Mouse (Mus musculus): ENCODE measurements around the gene Ankle2. TPM values are rescaled to one million over a fixed set of nuclear protein-coding genes. Genes with fewer than 3 reads are reported as not detected.
A peak's percentile ranks its signal among the peaks of the same experiment; 100 is the strongest.

The Ankle2 gene
- polyA plus RNA-seq, 1 experiment from 2014 or later, result 16.8 TPM

- Histone ChIP-seq H3K4me3 (peak overlapping the region; percentile 83), H3K36me3 (peaks cover 22% of the 10 kb centered on the region), H3K4me2 (peak overlapping the region; percentile 70), H3K27ac (no peak overlapping the region), H3K9me3 (replicated peaks) (no peaks in the 10 kb centered on the region), H3K4me1 (replicated peaks) (peaks cover 18% of the 10 kb centered on the region), H3K27me3 (no peaks in the 10 kb centered on the region), H3K9ac (peak overlapping the region; percentile 94)
- ATAC-seq (replicated peaks; ENCODE audit: insufficient number of reproducible peaks, insufficient read depth, low FRiP score, low read depth), result no peak
- WGBS, result 43% methylated on average over 13 of the region's 13 CpGs
Observed at GRCm38 (mm10) chr5:110231638-110232037, 834 bp downstream of the Ankle2 start.

GRCm38 (mm10) chr5:110232346-110232745 lies 1.5 kb downstream of the Ankle2 start:
- H3K4me3 ChIP-seq, result peak overlapping the region; percentile 83; the same call in 1 of the 2 replicates
- H3K4me1 ChIP-seq (replicated peaks), result peaks cover 18% of the 10 kb centered on the region
- no peak overlapping the region for H3K9ac ChIP-seq
- H3K27ac ChIP-seq, result no peak overlapping the region
- WGBS, result 75% methylated on average over 6 of the region's 6 CpGs
- peak overlapping the region; percentile 70; the same call in 1 of the 2 replicates for H3K4me2 ChIP-seq
- H3K36me3 ChIP-seq, result peaks cover 25% of the 10 kb centered on the region
- H3K27me3 ChIP-seq, result no peaks in the 10 kb centered on the region
- no peak for ATAC-seq (replicated peaks; ENCODE audit: insufficient number of reproducible peaks, insufficient read depth, low FRiP score, low read depth)
- no peaks in the 10 kb centered on the region for H3K9me3 ChIP-seq (replicated peaks)

GRCm38 (mm10) chr5:110244091-110244490 lies 13.3 kb downstream of the Ankle2 start:
- Histone ChIP-seq H3K4me1 (replicated peaks) (no peaks in the 10 kb centered on the region), H3K27me3 (no peaks in the 10 kb centered on the region), H3K36me3 (peaks cover 85% of the 10 kb centered on the region), H3K9ac (no peak overlapping the region), H3K4me2 (no peak overlapping the region), H3K4me3 (no peak overlapping the region), H3K9me3 (replicated peaks) (no peaks in the 10 kb centered on the region), H3K27ac (no peak overlapping the region)
- WGBS, result 77% methylated on average over 2 of the region's 2 CpGs
- no peak for ATAC-seq (replicated peaks; ENCODE audit: insufficient number of reproducible peaks, insufficient read depth, low FRiP score, low read depth)

GRCm38 (mm10) chr5:110266941-110267340 lies 36.1 kb downstream of the Ankle2 start:
- no peak for ATAC-seq (replicated peaks; ENCODE audit: insufficient number of reproducible peaks, insufficient read depth, low FRiP score, low read depth)
- Histone ChIP-seq H3K36me3 (peaks cover 26% of the 10 kb centered on the region), H3K27ac (no peak overlapping the region), H3K4me1 (replicated peaks) (peaks cover 5% of the 10 kb centered on the region), H3K4me3 (no peak overlapping the region), H3K9me3 (replicated peaks) (no peaks in the 10 kb centered on the region), H3K27me3 (no peaks in the 10 kb centered on the region), H3K4me2 (no peak overlapping the region), H3K9ac (no peak overlapping the region)
- WGBS, result 85% methylated on average over 4 of the region's 4 CpGs

DNA sequence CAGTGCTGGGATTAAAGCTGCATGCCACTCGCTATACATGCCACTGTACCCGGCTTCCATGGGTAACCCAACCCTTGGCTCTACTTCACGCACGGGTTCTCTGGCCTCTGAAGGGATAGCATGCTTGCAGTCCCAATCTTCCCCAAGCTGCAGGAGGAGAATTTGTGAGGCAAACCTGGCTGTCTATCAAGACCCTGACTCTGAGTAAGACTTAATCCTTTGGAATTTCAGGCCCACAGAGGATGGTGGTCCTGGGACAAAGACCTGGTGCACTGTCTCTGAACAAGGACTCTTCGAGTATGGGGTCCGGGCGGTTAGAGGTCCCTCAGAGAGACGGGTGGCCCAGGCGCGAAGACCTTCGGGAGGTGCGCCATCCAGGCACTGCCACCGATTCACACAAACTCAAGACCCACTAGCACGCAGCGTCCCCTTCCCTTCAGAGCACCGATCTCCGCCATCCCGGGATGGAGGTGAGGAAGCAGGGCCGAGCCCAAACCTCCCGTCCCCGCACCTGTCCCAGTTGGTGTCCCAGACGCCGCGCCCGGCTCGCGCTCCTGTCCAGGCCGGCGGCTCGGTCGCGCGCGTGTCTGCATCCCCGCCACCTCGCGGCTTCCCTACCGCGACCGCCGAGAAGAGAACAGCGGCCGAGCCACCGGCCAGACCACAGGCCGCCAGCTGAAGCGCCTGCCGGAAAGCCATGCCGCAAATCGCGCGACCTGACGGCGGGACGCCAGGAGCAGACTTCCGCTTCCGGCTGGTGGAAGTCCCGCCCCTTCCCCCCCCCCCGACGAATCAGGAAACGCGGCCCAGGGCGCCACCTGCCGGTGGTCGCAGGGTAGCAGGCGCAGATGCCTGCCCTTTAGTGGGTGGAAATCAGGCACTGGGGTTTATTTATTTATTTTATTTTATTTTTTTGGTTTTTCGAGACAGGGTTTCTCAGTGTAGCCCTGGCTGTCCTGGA lies 38.6 kb downstream of the Ankle2 start, which contains the start of gene Pgam5:
Gene Pgam5 (minus strand): TSS at position 773 of the 961 bp plus-strand sequence.
- Histone ChIP-seq H3K27ac (peak within 1 kb of the TSS; percentile 69), H3K9ac (peak within 1 kb of the TSS; percentile 89), H3K4me3 (peak within 1 kb of the TSS; percentile 97), H3K27me3 (no peaks in the 10 kb centered on the region), H3K4me1 (replicated peaks) (peaks cover 5% of the 10 kb centered on the region), H3K4me2 (peak within 1 kb of the TSS; percentile 77), H3K36me3 (peaks cover 23% of the 10 kb centered on the region), H3K9me3 (replicated peaks) (no peaks in the 10 kb centered on the region)
- peak; percentile 77 for ATAC-seq (replicated peaks; ENCODE audit: insufficient number of reproducible peaks, insufficient read depth, low FRiP score, low read depth)
- WGBS, result 1% methylated on average over 65 of the region's 66 CpGs

- Histone ChIP-seq H3K4me3 (no peak overlapping the region), H3K4me2 (no peak overlapping the region), H3K9me3 (replicated peaks) (no peaks in the 10 kb centered on the region), H3K9ac (no peak overlapping the region), H3K4me1 (replicated peaks) (peaks cover 5% of the 10 kb centered on the region), H3K27me3 (no peaks in the 10 kb centered on the region), H3K36me3 (peaks cover 15% of the 10 kb centered on the region), H3K27ac (no peak overlapping the region)
- no peak for ATAC-seq (replicated peaks; ENCODE audit: insufficient number of reproducible peaks, insufficient read depth, low FRiP score, low read depth)
- WGBS, result 95% methylated on average over 6 of the region's 6 CpGs
Observed at GRCm38 (mm10) chr5:110270242-110270641, 39.4 kb downstream of the Ankle2 start.

DNA sequence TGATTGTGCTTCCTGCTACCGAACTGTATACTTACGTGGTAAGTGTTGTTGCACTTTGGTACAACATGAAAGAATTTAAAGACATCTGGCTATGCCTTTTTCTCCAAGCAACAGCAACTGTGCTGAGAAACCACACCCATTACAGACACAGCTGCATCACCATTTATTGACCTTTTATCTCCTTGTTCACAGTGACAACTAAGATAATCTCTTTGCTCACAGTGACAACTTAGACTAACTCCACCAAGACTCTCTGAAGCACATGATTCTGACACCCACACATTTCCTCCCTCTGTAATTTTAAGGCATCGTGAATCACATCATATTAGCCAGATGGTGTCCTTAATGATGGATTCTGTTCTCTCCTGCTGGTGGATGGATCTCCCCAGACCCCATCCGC lies 43.3 kb downstream of the Ankle2 start:
- Histone ChIP-seq H3K9ac (no peak overlapping the region), H3K4me1 (replicated peaks) (no peaks in the 10 kb centered on the region), H3K9me3 (replicated peaks) (no peaks in the 10 kb centered on the region), H3K4me3 (no peak overlapping the region), H3K36me3 (no peaks in the 10 kb centered on the region), H3K4me2 (no peak overlapping the region), H3K27me3 (no peaks in the 10 kb centered on the region), H3K27ac (no peak overlapping the region)
- no peak for ATAC-seq (replicated peaks; ENCODE audit: insufficient number of reproducible peaks, insufficient read depth, low FRiP score, low read depth)
- 80% methylated on average over 4 of the region's 4 CpGs for WGBS

- no peaks in the 10 kb centered on the region for H3K27me3 ChIP-seq
- H3K4me2 ChIP-seq, result no peak overlapping the region
- no peak overlapping the region for H3K27ac ChIP-seq
- no peaks in the 10 kb centered on the region for H3K36me3 ChIP-seq
- 56% methylated on average over 2 of the region's 2 CpGs for WGBS
- no peak overlapping the region for H3K9ac ChIP-seq
- ATAC-seq (replicated peaks; ENCODE audit: insufficient number of reproducible peaks, insufficient read depth, low FRiP score, low read depth), result no peak
- no peak overlapping the region for H3K4me3 ChIP-seq
- no peaks in the 10 kb centered on the region for H3K9me3 ChIP-seq (replicated peaks)
- H3K4me1 ChIP-seq (replicated peaks), result no peaks in the 10 kb centered on the region
Observed at GRCm38 (mm10) chr5:110274846-110275245, 44.0 kb downstream of the Ankle2 start.

DNA sequence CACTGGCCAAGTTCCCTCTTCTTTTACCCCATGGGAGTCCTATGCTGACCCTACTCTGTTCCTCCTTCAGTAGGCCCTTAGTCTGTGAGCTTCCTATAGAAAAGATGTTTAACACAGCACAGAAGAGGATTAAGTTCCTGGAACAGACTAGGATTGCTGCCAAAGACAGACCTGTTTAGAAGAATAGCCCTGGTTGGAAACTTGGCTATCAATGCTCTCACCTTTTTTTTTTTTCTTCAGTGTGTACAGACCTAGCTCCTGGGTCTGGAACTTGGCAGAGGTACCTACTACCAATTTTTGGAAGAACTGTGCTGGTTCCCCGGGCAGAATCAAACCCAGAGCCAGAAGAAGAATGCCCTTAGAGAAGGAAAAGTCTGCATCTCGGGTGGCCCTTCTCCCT lies 45.6 kb downstream of the Ankle2 start:
- Histone ChIP-seq H3K4me3 (no peak overlapping the region), H3K4me1 (replicated peaks) (no peaks in the 10 kb centered on the region), H3K4me2 (no peak overlapping the region), H3K9me3 (replicated peaks) (no peaks in the 10 kb centered on the region), H3K36me3 (no peaks in the 10 kb centered on the region), H3K27me3 (no peaks in the 10 kb centered on the region), H3K27ac (no peak overlapping the region), H3K9ac (no peak overlapping the region)
- no peak for ATAC-seq (replicated peaks; ENCODE audit: insufficient number of reproducible peaks, insufficient read depth, low FRiP score, low read depth)
- WGBS, result 70% methylated on average over 2 of the region's 2 CpGs

GRCm38 (mm10) chr5:110276910-110277309 lies 46.1 kb downstream of the Ankle2 start:
- Histone ChIP-seq H3K36me3 (no peaks in the 10 kb centered on the region), H3K4me1 (replicated peaks) (no peaks in the 10 kb centered on the region), H3K4me2 (no peak overlapping the region), H3K27me3 (no peaks in the 10 kb centered on the region), H3K27ac (no peak overlapping the region), H3K9me3 (replicated peaks) (no peaks in the 10 kb centered on the region), H3K4me3 (no peak overlapping the region), H3K9ac (no peak overlapping the region)
- 83% methylated on average over 1 of the region's 1 CpGs for WGBS
- no peak for ATAC-seq (replicated peaks; ENCODE audit: insufficient number of reproducible peaks, insufficient read depth, low FRiP score, low read depth)

DNA sequence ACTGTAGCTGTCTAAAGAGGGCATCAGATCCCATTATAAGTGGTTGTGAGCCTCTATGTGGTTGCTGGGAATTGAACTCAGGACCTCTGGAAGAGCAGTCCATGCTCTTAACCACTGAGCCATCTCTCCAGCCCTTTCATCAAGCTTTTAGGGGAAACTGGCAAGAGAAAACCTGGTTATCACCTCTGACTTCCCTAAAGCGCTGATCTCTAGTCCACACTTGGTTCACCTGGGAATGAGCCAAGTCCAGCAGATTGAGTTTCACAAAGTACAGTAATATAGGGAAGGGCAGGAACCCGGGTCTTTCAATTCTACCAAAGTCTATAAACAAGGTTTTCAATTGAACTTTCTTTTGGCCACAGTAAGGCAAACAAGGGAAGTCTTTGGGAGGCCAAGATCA lies 51.2 kb downstream of the Ankle2 start:
- H3K27me3 ChIP-seq, result no peaks in the 10 kb centered on the region
- H3K9me3 ChIP-seq (replicated peaks), result no peaks in the 10 kb centered on the region
- 68% methylated on average over 2 of the region's 2 CpGs for WGBS
- H3K36me3 ChIP-seq, result no peaks in the 10 kb centered on the region
- no peak for ATAC-seq (replicated peaks; ENCODE audit: insufficient number of reproducible peaks, insufficient read depth, low FRiP score, low read depth)
- no peak overlapping the region for H3K4me2 ChIP-seq
- no peak overlapping the region for H3K9ac ChIP-seq
- no peak overlapping the region for H3K4me3 ChIP-seq
- H3K27ac ChIP-seq, result no peak overlapping the region
- peaks cover 14% of the 10 kb centered on the region for H3K4me1 ChIP-seq (replicated peaks)

Data from heart, embryonic 15.5 days (tissue).